1 mouse cellular context compared by ENCODE assay signal in the genomic region with DNA sequence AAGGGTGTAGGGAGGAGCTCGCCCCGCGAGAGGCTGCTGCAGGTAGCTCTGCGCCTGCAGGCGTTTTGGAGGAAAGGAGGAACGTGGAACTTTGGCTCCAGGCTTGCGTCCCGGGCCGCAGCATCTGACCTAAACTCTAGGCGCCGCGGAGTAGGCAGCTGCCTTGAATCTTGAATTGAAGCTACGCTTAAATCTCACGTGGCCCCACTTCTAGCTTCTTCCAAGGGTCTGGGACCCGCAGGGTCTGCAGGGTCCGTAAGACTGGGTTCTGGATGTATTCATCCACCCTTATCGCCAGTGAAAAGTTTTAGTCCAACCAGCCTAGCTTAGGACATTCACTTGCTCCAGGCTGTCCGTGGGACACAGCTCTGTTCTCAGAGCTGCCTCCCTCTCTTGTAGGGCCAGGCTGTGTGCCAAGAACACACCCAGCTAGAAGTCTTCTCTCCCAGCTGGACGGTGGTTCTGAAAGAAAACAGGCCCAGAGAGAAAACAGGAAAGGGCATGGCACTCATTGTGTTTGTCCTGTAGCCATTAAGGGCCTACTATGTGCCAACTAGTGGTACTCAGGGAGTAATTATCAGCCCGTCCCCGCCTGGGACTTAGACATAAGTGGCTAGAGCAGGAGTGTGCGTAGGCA.
TF ChIP-seq lines count a peak whose summit lies in the region.

No protein-coding gene starts in this region.

TF ChIP-seq in ES-E14, 5 proteins besides CTCF, POLR2A, EP300 and RAD21:
- TF ChIP-seq ZNF384 (IDR thresholded peaks at IDR 0.05; ENCODE audit: low read depth, low read length) (no peak), HCFC1 (IDR thresholded peaks at IDR 0.05; ENCODE audit: borderline replicate concordance, insufficient read depth, low read length) (no peak), CHD2 (IDR thresholded peaks at IDR 0.05; ENCODE audit: low read depth, low read length) (no peak), ZC3H11A (IDR thresholded peaks at IDR 0.05; ENCODE audit: borderline replicate concordance, low read depth, low read length) (no peak), MAFK (IDR thresholded peaks at IDR 0.05; ENCODE audit: insufficient read depth, low read depth, low read length) (no peak)
